Mouse (Mus musculus) c-Kit-positive CD71-negative TER-119-negative erythroid progenitor cells, embryonic 14.5 days (primary cell): ENCODE data around the gene Map7d1.

Experiments
- DNase-seq: peaks from one replicate; pipeline ENCODE4 v3.0.0-alpha.2; 2013; ENCODE audit warnings: low read depth

Map7d1 gene

DNA sequence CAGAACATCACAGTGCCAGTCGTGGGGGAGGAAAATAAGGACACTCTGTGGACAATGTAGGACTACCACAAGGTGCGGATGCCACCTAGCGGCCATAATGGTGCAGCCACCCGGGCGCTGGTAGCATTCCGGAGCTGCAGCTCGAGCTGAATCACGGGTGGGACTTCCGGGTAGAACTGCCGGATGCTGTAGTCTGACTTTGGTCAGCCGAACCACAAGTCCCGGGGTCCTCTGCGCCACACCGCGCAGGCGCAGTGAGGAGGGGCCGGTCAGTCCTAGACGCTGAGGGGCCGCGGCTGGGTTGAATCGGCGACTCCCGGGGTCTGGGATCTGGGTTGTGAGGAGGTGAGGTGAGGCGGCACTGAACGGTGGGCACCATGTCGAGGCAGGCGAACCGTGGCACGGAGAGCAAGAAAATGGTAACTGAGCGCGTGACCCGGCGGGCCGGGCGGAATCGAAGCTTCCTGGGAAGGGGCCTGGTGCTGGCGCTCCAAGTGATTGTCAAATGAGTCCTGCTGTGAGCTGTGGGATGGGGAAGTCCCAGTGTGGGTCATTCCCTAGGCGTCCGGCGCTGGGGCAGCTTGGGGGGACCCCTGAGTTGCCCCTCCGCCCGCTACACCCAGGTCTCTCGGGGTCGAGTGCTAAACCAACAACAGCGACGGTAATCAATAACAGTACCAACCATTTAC is 6.1 kb upstream of the Map7d1 start, which contains the start of gene Trappc3:
Gene Trappc3, plus strand, starts transcription at position 207 of the 689 bp plus-strand sequence.
- DNase-seq, result peak; percentile 97

DNA sequence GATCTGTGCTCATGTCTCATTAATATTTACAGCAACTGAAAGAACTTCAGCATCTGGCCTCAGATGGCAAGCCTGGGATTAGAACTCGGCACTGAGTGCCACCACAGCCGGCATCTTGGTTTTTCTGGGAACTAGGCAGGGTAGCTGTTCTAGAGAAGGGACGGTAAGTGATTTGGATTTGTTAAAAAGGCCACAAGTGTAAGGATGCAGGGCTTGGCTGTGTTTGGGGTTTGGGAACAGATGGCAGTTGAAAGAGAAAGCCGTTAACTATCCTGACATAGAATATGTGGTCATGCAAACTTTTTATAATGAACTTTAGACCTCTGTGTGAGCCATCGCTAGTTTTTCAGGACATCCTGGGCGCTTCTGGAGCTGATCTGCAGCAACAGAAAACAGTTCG is 5.5 kb upstream of the Map7d1 start:
- no peak for DNase-seq

DNA sequence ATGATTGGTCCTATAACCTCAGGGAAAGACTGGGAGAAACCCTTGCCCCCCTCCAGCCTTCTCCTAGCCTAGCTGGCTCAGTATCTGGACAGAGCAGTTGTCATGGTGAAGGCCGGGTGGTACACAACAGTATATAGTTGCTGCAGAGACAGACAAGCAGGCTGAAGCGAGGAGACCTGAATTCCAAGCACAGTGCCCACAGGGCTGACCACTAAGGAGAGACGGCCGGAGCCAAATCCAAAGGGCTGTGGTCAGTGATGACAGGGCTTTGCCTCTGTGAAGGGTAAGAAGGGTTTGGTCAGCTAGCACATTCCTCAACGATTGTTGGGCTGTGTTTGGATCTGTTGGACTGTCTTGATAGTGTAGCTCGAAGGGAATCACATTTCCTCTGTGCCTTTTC is 5.1 kb upstream of the Map7d1 start:
- DNase-seq, result no peak

DNA sequence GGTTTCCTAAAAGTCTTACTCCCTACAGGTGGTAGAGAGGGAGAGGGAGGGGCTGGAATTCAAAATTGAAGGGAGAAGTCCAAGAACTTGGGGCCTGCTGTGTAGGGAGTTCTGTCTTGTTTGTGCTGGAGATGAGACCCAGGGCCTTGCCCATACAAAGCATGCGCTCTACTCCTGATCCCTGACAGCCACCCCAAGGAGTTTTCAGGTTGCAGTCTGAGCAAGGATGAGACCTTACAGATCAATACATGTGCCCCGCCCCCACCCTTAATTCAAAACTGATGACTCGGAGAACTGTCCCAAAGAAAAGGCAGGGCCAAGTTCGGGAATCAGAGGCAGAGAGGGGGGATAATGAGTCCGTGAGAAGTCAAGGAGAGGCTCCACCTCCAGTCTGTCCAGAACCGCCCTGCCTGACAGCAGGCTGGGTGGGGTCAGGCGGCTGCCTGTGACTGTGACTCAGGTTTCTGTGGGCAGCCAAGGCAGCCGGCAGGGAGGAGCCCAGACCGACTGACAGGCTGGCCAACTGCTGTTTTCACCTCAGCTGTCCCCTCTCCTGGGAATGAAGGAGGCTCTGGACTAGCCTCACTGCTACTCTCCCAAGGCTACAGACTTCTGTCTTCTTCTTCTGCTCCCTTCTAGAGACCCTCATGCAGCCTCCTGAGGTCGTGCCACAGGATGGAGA is 4.5 kb upstream of the Map7d1 start:
- peak; percentile 65 for DNase-seq

DNA sequence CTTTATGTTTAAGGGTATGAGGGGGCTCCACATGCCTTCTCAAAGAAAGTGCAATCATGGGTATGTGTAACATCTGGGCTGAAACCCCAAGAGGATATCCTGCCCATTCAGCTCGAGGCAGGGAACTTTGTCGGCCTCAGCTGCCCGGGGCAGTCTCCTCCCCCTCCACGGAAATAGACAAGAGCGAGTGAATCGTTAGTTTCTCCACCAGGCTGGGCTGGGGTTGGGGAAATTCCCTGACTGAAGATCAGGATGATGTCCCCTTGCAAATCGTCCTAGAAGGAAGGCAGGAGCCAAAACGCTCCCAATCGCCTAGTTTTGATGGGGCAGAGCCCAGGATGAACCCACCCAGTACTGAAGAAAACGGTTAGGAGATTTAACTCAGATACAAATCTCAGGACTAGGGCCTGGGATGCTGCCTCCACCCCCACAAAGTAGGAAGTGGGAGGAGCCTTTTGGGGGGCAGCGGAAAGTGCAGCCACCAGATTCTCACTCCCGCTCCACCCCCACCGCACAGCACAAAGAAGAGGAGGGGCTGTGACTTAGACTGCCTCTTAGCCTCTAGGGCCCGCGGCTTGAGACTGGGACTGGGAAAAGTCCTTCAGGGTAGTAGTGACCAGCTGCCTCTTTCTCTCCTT is 3.5 kb upstream of the Map7d1 start:
- peak; percentile 78 for DNase-seq

DNA sequence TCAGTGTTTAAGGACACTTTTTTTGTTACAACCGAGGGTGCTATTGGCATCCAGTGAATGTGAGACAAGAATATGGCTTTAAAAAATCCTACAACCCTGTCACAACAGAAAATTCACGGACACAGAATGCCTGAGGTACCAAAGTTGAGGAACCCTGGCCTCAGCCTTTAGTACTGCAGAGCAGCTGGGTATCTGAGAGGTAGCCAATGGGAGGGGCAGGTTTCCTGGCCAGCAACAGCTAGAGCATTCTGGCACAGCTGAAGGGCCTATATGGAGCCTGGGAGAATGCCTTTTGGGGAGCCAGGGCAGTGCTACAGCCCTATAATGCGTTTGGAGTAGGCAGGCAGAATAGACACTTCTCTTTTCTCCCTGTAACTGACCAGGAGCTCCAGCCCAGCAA is 2.9 kb upstream of the Map7d1 start:
- DNase-seq, result no peak

DNA sequence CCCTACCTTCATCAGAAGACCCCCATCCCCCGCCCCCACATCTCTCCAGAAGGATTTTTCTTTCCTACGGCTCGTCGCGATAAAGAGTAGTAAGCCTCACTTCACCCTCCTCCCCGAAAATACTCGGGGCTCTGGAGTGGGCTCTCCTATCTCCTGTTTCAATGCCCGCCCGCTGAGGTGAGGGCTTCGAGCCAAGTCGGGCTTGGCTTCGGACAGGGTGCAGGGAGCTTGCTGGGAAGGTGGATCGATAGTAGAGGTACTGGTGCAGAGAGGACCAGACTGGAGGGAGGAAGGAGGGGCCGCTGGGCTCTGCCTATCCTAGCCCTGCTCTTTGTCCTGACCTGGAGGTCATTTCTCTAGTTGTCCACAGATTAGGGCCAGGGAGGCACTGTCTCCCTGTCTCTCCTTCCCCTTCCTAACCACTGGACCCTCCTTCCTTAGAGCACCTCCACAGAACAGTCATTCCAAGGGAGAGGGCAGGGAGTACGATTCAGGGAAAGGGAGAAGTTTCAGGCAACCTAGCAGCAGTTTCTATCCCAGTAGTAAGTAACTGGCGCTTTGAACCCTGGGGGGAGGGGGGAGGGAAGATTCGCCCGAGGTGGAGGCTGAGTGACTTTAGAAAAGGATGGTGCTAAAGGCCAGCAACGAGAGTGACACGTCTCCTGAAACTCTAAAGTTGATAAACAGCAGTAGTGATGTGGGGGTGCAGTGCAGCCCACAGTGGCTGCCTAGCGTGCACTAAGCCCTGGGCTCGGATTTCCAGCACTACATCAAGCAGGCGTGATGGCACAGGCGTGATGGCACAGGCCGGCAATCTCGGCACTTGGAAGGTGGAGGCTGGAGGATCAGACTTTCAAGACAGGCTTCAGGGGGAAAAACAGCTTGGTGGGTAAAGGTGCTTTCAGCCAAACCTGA is 1.1 kb upstream of the Map7d1 start:
- DNase-seq, result no peak

DNA sequence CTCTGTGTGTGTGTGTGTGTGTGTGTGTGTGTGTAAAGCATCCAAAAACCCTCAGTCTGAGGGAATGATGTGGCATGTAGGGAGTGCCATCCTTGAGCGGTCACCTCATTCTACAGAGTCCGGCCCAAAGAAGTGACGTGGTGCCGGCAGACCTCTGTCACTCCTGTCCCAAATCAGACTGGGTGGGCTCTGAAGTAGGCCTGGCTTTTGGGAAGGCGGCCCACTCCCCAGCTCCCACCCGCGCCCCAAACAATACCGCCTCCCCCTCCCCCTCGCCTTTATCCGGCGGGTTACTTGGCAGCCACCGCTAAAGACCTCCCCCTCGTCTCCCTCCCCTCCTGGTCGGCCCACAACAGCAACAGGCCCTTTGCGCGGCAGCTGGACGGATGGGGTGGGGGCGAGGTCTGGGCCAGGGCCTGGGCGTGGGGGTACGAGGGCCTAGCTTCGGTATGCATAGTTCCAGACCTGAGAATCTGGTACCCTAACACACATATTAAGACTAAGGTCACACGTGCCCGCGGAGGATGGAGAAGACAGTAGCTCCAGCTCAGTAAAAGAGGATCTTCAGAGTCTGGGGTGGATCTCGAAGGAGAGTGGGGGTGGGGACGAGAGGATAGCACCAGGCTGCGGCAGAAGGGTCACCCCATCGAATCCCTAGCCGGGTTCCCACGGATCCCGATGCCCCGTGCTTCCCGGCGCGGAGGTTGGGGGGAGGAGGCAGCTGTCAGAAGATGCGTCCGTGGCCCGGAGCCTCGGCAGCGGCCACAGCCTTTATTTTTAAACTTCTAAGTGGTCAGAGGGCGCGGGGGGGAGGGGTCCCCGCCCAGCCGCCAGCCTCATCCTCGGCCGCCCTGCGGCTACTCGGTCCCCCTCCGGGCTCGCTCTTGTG is 786 bp downstream of the Map7d1 start:
- no peak for DNase-seq

DNA sequence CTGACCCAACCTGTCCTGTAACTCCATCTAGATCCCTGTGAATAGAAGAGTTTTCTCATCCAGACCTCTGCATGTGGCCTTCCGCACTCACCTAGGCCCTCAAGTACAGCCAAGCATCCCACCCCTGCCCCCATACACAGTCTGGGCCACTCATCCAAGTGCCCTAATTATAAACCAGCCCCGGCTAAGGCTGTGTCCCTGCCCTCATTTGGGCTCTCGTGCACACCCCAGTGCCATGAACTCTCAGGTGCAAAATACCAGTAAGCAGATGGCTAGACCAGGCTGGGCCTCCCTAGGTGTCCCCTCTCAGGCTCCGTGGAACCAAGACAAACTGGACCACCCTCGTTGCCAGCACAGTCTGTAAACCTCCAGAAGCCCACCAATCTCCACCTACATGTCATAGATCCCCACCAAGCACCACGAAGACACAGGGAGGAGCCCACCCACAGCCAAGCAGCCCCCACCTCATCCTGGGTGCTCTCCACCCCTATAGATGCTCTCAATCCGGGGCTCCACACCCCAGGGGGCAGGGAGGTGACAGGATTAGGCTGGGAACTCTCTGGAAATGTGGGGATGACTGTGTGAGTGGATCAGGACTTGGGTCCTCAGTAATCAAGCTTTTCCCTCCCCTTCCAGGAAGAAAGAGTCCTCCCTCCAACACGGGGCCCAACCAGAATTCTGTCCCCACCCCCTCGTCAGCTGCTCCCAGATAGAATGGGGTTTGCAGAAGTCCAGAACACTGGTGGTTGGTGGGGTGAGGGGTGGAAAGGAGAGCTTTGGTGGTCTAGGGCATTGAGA is 1.6 kb downstream of the Map7d1 start:
- DNase-seq, result no peak

DNA sequence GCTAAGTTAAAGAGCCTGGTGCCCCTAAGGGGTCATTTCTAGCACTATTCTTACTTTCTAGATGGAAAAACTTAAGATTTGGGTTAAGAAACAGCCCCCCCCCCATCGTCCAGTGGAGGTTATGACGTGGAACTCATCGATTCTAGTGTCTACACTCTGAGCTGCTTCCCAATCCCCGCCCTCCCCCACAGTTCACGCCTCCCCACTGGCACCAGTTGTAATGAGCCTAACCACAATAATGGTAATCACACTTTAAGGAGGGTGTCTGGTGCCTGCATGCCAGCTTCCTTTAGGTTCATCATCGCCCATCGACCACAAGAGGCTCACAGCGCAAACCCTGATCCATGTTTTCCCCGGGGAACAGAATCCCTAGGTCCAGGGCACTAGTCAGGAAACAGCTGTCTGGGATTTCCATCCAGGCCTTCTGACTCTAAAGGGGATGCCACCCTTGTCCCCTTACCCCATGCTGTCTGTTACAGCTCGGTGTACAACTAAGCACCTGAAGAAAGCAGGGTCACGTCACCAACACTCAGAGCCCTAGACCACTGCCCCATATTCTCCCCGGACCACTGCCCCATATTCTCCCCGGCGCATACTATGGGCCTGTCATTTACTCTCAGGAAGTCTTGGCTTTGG is 2.4 kb downstream of the Map7d1 start:
- no peak for DNase-seq

DNA sequence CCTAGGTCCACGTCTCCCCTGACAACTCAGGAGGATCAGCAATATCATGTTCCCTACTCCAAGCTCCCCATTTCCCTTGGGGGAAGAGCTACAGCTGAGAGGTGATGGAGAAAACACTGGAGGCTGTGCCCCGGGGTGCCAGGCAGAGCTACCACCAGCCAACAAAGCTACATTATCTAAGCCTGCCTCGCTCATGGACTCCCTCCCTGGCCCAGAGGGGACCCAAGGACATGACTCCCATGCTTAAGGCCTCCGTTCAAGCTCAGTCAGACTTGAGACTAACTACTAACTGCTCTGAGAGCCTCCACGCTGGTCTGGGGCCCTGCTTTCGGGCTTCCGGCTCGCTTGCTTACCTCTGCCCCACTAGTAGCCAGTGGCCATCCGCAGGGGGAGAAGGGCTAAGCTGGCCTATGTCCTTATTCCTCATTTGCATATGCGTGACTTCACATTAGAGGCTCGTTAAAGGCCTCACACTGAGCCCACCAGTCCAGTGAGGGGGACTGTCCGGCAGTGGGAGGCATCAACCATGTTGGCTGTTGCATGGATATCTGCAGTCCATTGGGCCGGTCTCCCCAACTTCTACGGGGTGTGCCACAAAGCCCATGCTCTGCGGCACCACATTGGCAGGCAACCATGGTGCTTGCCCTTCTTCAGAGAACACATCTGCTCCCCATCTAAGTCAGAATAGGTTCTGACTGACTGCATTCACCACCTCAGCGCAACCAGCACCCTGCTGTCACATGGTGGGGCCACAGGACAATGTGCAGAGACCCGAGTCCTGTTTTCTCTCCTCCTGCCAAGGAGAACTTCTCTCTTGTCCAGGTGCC is 3.5 kb downstream of the Map7d1 start:
- no peak for DNase-seq

DNA sequence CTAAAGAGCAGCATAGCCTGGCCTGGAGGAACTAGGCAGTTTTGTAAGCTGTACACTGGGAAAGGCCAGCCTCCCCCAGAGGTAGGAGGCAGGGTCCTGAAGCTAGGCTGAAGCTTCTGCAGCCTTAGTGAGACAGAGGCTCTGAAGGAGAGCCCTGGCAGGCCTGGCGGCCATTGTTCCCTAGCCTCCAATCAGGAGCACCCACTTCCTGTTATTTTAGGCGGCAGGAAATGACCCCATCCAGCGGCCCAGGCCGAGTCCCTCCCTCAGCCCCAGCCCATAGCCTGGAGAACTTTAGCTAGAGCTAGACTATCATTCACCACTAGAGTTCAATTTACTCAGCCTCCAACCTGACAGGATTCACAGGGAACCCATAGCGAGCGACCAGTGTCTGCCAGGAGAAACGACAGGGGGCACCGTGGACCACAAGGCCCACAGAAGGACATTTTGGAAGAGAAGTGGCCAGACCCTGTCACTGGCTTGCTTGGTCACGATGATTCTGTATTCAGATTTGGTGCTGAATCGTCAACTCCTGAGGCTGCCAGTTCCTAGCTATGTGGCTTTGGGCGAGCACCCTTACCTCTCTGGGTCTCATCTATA is 4.4 kb downstream of the Map7d1 start:
- no peak for DNase-seq

DNA sequence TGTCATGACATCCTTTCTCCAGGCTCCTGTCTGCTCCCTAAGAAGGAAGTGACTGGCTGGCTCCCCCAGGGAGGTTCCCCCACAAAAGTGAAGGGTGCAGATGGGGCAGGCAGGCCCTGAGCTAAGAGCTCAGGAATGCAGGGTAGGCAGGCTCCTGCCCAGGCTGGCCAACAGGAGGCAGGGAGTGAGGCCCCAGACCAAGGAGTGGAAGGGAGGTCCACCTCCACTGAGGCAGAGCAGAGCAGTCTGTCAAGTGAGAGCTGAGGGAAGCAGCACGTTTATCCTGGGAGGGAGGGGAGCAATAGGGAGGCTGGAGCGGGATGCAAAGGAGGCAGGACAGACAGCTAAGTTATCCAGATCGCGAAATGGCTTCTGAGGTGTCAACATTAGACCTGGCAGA is 5.5 kb downstream of the Map7d1 start:
- no peak for DNase-seq

DNA sequence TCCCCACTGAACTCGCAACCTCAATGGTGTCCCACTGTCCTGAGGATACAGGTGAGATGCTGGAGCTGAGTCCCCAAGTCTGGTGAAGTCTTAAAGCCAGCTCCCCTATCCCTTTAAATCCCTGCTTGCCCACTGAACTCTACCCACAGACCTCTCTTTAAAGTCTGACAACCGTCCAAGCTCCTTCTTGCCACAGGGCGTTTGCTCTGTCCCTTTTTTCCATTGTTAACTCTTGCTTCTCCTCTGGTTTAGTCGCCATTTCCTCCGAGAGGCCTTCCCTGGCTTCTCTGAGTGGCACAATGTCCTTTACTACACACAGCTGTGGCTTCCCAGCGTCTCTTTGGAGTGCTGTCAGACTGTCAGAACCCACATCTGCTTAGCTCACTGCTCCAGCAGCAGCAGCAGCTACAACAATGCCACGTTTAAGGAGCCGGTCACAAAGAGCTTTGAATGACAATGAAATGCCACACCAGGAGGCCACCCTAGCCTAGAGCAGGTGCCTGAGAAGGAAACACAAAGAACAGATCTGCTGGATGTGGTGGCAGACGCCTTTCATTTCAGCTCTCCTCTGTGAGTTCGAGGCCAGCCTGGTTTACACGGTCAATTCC is 7.8 kb downstream of the Map7d1 start:
- DNase-seq, result no peak

DNA sequence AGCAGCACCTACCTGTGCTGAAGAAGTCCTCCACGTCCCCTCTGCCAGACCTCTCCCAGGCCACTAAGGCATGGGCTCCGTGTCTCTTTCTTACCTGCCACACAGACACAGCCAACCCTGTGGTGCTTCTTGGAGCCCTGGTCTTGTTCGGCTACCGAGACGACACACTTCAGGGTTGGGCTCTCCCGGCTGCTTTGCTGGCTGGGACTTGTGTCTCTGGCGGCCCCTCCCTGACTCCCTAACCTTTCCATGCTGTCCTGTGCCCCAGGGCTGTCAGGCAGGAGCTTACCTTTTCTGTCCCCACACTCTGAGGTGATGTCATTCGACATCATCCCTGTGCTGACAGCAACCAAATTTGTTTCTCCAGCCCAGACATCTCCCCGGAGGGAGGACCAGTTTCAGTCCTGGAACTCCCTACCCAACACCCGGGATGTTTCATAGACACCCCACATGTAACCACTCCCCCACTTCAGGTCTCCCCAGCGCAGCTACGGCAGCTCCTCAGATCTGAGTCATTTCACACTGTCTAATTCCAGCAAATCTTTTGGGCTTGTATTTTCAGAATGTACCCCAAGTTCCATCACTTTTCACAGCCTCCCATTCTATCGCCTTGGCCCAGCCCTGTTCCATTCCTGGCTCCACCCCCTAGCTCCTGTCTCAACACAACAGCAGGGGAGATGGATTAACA is 9.8 kb downstream of the Map7d1 start:
- DNase-seq, result no peak

DNA sequence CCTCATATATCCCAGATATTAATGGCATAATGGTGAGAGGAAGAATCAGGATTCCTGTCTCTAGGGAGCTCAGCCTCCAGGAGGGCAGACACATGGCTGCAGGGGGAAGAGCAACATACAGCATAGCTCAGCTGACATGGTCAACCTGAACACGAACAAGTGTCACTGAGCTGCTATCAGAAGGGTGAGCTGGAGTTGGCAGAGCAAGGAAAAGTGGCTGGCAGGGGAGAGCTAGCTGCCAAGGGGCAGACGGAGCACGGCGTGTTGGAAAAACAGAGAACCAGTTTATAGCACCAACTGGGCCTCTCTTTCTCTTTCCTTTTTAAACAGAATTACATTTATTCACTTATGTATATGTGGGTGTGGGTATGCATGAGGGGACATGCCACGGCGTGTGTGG is 13.6 kb downstream of the Map7d1 start:
- no peak for DNase-seq

DNA sequence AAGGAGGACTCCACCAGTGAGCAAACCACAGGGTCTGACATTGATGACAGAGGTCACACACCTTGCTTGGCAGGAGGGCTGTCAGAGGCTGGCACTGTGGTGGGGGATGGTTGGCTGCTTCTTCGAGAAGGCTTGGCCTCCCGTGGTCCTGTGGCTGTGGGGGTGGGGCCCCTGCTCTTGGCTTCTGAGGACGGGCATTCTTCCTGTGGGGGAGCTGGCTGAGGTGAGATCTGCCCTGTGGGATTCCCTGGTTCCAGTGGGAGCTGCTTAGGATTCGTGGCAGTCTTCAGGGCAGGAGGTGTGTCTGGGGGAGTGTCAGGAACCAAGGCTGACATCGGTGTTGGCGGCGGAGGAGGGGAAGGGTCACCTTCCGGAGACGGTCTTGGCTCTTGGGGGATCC is 14.2 kb downstream of the Map7d1 start:
- DNase-seq, result no peak
